Mouse (Mus musculus) adrenal gland, postnatal 25 days (tissue): ENCODE data around the gene Fam124a. TPM values are rescaled to one million over a fixed set of nuclear protein-coding genes. Genes with fewer than 3 reads are reported as not detected.

Experiments
- total RNA-seq: library from RNA; stranded (reverse); gene quantifications from 2 replicates; pipeline ENCODE4 v1.2.3, GENCODE M21; 2021

The Fam124a gene
- total RNA-seq, 1 experiment from 2014 or later = 1.0 TPM

Other genes with a start within 250 kb of the Fam124a start
- gene Gucy1b2, start 99.4 kb upstream of the Fam124a start, total RNA-seq = 0.90 and 1.3 TPM in 2 replicates
- gene Gm4131, start 11.2 kb downstream of the Fam124a start, total RNA-seq = not detected in 2 replicates
- not detected in 2 replicates for gene Serpine3, start 107.9 kb downstream of the Fam124a start, total RNA-seq
- 59.8 and 80.8 TPM in 2 replicates for gene Ints6, start 205.4 kb downstream of the Fam124a start, total RNA-seq